Mouse (Mus musculus): ENCODE measurements around the gene Tarbp2.
A peak's percentile ranks its signal among the peaks of the same experiment; 100 is the strongest.

The Tarbp2 gene

DNA sequence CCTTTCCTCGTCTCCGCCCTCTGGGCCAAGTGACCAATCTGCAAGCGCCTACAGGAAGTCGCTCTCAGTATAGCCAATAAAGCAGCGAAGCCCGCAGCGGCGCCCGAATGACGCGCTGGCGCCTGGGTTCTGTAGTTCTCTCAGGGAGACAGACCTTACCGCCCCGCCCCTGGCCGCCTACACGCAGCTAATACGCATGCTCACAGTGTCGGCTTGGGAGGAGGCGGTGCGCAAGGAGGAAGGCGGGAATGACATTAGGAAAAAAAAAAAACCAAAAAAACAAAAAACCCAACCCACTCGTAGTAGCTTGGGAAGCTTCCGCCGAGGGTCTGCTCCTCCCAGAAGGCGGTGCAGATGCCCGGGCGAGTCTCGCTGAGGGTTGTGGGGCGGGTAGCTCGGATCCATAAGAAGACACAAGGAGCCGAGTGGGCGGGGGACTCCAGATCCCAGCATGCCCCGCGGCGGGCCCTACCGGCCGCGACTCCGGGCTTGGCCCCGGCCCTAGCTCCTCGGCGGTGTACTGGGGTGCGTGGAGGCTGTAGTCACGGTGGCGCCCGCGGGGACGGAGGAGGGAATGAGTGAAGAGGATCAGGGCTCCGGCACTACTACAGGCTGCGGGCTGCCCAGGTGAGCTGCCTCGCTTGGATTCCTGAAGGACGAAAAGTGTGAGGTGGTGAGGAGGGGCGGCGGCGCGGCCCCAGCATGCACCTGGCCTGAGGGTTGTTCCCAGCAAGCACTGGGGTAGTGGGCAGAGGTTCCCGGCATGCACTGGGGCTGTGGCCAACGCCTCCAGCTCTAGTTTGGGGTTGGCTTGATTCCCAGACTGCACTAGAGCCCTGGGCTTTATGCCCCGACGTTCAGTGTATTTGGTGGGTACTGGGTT, at the start of gene Tarbp2:
Gene Tarbp2 (plus strand): TSS at position 217 of the 883 bp plus-strand sequence.
- peak; percentile 99 for DNase-seq

DNA sequence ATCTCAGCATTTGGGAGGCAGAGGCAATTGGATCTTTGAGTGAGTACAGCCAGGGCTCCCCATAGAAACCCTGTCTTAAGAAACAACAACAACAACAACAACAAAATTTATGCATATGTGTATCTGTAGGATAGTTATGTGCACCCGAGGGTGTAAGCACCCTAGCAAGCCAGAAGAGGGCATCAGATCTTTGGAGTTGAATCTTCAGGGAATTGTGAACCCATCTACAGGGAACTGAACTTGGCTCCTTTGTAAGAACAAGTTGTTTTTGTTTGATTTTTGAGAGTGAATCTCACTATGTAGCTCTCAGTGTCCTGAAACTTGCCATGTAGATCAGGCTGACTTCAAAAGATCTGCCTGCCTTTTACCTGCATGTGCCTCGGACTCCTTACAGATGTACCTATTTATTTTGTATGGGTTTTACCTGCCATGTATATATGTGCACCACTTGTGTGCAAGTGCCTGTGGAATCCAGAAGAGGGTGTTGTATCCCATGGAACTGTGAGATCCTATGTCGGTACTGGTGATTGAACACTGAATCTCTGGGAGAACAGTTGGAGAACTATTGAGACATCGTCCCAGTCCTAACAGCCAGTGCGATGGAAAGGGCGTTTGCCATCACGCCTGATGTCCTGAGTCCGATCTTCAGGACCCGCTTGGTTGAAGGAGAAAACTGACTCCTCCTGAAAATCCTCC, 49.2 kb upstream of the Tarbp2 start:
- DNase-seq, result no peak

DNA sequence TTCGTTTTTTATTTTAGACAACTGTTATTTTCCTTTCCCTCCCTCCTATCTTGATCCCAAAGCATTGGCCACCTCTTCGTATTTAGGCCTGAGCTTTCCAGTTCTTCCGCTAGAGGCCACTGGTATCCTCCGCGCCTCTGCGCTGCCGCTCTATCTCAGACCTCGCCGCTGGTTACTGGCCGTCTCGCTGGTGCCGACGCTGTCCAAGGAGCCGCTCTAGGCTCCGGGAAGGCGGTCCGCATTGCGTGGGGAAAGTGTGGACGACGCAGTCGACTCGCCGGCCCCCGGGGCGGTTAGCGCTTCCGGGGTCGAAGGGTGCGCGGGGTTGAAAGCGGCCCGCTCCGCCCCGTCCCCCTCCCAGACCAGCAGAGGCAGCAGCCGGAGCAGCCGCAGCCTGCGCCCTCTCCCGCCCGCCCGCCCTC, 47.8 kb upstream of the Tarbp2 start, which contains the start of gene Pcbp2:
Gene Pcbp2 (plus strand): TSS at position 357 of the 422 bp plus-strand sequence.
- DNase-seq, result peak; percentile 99

DNA sequence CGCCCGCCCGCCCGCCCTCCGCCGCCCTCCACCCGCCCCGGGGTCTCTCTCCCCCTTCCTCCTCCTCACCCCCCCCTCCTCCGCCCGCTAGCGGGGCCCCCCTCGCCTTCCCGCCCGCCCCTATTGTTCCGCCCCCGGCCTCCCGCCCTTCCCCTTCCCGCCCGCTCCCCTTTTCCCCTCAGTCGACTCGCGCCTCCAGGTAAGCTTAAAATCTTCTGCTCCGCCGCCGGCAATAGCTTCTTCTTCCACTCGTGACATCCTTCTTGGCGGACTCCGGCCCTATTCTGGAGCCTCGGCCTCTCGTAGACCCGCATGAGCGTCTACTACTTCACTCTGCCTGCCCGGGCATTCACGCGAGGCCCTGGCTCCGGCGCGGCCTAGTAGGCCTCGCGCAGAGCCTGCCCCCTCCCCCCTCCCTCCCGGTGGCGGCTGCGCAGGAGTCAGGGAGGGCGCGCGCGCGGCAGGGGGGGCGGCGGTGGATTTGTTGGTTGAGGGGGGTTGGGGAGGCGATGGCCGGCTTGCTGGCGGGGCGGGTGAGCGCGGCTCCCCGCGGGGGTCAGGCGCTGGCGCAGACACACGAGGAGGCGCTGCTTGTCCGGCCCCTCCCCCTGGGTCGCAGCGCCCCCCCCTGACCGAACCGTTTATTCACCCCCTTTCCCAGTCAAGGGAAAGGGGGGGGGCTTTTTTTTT, 47.2 kb upstream of the Tarbp2 start:
- DNase-seq, result peak; percentile 94

DNA sequence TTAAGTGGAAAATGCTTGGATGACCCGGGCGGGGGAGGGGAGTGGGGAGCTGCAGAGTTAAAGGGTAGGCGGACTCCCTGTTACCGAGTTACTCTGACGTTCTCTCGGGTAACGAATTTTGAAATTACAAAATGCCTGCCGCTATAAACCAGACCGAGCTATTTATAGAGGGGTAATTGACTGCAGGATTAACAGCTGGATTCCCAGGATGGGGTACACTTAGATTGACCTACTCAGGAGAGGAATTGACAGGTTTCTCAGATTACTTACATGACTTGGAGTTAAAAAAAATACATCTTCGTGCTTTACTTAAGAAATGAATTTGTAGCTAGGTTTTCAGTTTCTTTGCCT, 46.7 kb upstream of the Tarbp2 start:
- DNase-seq, result no peak

DNA sequence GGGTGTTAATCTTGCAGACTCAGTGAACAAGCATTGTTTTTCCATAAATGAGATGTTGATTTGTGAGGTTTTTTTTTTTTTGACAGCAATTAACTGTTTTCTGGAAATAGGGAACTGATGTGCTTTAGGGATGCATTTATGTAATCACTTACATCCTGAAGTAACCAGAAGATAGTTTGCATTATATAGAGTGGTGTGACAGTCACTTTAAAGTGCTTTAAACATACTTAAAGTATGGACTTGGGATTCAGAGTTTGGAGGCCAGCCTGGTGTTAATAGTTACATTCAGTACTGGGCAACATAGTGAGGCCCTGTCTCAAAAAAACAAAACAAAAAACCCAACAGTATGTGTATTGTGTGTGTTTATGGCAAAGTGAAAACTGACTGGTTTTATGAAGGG, 46.3 kb upstream of the Tarbp2 start:
- no peak for DNase-seq

DNA sequence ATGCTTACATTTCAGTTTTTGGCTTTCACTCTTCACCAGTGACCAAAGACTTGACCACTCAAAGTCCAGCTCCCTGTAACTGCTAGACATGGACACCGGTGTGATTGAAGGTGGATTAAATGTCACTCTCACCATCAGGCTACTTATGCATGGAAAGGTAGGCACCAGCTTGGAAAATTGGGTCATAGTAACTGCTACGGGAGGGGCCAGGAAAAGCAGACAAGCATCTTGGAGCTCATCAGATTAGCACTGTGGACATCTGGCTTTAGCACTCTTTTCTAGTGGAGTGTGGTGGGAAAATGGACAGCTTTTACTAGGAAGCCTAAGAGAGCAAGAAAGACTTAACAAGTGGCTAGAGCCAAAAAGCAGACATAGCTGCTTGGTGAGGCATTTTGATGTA, 44.7 kb upstream of the Tarbp2 start:
- peak; percentile 81 for DNase-seq

DNA sequence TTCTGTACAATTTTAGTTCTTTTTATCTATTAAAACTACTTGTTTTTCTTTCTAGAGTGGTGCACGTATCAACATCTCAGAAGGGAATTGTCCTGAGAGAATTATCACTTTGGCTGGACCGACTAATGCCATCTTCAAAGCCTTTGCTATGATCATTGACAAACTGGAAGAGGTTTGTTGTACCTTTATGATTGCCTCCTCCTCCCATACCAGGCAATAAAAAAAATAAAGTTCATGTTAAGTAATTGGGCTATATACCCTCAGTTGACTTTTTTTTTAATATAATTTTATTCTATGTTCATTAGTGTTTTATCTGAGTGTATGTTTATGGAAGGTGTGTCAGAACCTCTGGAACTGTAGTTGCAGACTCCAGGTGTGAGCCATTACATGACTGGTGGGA, 43.5 kb upstream of the Tarbp2 start:
- DNase-seq, result no peak

DNA sequence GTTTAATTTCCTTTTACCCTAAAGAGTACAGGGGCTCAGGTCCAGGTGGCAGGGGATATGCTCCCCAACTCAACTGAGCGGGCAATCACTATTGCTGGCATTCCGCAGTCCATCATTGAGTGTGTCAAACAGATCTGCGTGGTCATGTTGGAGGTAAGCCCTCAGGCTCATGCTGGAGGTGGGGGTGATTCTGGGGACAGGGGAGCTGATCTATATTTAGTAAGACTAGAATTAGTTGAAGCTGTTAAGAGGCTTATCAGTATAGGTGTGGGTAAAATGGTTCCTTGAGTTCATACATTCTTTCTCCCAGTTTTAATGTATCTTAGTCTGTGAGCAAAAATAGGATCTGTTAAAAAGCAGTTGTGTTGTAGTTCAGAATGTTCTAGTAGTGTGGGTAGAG, 34.9 kb upstream of the Tarbp2 start:
- DNase-seq, result peak; percentile 40

DNA sequence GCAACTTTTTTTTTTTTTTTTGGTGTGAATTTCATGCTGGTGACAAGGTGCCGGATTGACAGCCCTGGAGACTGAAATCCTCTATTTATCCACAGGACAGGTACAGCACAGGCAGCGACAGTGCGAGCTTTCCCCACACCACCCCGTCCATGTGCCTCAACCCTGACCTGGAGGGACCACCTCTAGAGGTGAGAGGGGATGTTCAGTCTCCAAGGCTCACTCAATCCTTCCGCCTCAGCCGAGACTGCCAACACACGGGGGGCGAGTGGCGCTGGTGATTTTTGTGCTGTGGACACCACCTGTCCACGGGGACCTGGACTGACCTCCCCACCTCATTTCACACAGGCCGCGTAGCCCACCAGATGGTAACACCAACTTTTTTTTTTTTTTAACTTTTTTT, 32.1 kb upstream of the Tarbp2 start:
- no peak for DNase-seq

DNA sequence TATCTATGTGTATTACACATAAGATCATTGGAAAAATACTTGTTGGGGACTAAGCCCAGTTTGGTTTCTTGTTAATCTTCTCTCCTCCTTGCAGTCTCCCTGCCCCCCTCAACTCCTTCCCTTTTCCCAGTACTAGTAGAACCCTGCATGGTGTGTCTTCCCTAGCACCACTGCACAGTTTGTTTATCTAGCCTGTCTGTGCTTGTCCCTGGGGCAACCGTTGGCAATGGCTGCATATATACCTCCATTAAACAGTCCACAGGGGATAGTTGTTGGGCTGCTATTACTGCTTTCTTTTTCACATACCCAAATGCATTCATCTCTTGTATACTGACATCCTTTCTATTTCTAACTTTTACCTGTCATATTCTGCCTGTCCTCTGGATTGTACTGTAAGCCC, 30.3 kb upstream of the Tarbp2 start:
- DNase-seq, result no peak

DNA sequence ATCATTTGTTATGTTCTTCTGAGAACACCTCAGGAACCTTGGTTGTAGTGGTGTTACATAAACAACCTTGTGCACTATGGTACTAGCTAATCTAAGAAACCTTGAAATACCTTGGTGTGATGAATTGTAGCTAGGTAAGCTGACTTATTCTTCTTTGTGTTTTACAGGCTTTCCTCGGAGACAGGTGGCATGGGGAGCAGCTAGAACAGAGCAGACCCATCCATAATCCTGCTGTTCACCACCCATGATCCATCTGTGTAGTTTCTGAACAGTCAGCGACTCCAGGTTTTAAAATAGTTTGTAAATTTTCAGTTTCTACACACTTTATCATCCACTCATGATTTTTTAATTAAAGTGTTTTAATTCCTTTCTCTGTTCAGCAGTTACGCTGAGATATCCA, 19.7 kb upstream of the Tarbp2 start:
- DNase-seq, result no peak

DNA sequence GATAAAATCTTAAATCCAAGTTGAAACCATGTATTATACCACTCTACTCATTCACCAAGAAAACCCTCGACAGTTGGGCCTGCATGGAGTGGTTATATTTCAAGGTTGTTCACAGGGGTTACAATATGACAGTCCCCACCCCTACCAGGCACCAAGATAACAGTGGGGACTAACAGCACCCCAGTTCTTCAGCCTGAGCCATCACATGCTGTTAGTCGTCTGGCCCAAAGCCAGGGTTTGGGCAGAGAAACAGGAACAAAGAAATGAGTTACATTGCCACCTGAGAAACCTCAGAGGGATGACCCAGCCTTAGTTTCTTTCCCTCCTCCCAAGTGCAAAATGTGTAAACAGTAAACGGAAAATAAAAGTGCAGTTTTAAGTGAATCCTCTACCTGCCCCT, 18.6 kb upstream of the Tarbp2 start:
- no peak for DNase-seq

DNA sequence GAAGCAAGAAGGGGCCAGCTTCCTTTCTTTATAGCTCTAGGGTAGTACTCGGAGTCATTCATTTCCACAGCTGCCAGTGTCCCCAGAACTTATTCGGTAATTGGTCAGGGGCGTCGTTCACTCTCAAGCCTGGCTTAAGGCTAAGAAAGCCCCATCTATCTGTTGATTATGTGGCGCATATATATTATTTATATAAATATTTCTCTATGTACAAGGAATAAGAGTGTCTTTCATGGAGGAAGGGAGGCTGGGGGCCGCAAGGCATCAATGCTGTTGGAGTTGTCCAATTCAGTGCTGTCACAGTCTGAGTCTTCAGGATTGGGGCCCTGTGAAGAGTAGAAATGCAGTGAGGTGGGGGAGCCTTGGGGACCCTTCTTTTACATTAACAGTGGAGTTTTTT, 18.1 kb upstream of the Tarbp2 start:
- DNase-seq, result no peak

DNA sequence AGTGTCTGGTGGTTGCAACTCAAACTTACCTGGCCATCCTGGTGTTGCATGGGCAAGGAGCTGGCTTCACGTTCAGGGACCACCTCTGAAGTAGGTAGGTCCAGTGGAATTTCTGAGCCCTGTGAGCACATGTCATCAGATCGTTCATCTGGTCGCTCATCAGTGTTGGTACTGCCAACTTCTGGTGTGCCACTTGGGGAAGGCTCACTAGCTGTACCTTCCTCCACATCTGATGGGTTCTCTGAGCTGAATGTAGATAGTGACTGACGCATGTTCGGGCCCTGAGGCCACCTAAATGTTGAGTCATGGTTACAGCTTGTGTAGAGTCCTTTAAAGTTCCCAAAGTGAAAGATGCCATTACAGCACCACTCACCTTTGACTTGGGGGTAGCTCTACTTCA, 17.5 kb upstream of the Tarbp2 start:
- DNase-seq, result no peak

DNA sequence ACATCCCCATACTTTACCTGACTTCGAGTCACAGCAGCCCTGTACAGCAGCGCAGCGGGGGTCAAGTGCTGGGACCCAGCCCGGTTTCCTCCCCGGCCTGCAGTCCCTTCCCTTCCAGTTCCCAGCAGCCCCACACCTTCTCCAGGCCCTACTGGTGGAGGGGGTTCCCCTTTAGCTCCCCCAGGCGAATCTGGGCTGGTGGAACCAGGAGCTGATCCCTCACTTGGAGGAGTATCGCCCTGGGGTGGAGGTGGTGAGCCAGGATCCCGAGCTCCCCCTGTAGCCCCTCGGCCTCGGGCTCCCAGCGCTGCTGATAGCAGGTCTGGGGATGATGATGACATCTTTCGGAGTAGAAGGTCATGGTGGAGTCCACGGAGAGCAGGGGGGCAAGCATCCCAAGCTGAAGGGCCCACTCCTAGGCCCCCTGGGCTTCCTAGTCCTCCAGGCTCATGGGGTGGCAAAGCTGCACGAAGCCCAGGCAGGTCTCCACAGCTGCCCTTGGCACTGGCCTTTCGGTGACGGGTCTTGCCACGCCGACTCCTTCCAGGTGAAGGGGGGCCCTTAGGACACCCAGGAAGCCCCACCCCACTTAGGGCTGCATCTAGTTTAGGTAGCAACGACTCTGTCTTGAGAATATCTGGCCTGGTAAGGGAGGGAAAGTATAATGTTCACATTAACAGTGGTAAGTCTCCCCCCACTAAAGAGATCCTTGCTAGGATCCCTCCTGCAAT, 16.7 kb upstream of the Tarbp2 start:
- DNase-seq, result no peak

DNA sequence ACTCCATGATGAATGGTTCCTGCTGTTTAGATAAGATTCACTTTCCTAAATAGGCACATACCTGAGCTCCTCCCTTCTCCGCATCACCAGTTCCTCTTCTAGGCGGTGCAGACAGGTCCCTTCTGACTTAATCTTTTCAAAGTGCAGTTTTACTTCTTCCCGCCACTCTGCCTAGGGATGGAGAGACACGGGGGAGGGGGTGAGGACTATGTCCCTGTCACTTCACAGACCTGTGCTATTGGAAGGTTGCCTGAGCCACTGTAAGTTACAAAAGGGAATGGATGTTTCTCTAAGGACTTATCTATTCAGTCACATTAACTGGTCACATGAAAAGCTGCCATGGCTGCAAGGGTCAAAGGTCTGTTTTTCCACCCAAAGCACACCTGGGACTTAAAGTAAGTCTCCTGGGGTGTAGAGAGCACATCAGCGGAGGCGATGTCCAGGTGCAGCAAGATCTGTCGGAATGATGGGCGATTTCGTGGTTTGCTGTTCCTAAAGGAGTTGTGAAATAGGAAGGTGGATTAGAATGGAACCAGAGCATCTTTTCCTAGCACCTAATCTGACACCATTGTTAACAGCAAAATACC, 15.6 kb upstream of the Tarbp2 start:
- DNase-seq, result no peak

DNA sequence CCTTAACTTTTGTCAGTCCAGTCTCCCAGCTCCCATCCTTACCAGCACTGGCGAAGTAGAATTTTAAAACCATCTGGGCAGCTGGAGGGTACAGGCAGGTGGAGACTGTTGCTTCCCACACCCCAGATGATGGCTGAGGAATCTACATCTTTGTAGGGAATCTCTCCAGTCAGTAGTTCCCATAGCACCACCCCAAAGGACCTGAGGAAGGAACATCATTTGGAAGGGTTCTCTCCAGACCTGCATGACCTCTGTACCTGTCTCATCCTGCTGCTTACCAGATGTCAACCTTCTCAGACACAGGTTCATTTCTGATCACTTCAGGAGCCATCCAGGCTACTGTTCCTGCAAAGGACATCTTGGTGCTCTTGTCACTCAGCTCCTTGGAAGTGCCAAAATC, 14.5 kb upstream of the Tarbp2 start, which contains the start of gene Gm10337:
Gene Gm10337 (plus strand): TSS at position 276 of the 400 bp plus-strand sequence.
- no peak for DNase-seq

DNA sequence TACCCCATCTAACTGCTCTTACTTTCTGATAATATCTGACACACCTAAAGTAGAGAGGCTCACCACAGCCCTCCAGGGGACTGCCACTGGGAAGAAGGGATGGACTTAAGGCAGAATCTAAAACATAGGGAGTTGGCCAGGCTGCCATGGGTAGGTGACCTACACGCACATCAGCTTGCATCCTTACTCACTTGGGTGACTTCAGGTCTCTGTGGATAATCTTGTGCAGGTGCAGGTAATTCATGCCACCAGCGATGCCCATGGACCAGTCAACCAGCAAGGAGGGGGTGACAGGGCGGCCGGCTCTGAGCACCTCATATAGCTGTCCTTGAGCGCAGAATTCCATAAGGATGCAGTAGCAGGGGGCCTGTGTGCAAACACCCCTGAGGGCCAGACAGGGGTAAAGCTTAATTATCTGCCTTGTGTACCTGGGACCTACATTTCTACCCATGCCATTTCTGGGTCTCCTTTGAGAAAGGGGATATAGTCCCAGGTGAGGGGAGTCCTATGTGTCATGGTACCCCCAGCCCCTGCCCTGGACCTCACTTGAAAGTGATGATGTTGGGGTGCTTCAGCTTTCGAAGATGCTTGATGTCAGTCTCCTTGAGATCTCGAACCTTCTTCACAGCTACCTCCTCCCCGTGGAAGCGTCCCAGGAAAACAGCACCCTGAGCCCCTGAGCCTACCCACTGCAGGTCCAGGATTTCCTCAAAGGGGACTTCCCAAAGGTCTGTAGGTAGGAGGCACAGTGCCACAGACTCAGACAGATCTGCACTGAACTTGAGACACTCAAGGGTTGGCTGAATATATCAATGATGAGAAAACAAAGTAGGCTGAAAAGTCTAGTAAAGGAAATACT, 13.8 kb upstream of the Tarbp2 start:
- no peak for DNase-seq

DNA sequence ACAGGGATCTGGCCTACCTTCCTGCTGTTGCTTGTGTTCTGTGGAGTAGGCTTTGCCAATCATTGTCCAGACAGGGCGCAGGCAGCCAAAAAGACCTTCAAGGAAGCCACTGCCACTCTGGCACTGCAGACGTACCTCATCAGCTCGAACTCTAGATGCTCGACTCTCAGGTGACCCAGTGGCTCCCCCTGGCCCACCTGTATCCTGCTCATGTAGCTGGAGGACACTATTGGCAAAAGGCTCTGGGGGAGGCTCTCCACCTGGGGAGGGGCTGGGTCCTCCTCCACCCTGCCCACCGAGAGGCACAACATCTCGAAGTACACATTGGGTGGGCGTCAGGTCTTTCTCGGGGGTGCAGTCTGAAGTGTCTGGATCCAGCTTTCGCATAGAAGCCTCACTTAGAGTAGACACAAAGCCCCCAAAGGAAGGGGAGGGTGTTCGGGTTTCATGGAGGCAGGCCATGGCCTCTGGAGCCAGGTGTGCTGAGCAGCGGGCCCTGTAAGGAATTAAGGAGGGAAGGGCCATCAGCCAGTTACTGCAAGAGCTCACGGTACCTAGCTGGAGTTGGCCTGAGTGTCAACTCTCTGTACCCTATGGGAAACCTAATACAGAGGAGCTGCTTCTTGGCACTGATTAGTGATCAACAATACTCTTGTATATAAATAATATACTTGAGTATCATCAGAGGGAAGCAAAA, 12.8 kb upstream of the Tarbp2 start:
- no peak for DNase-seq
